Mouse (Mus musculus) bone marrow, adult 2 months (tissue): ENCODE data around the gene Slc44a2. TPM values are rescaled to one million over a fixed set of nuclear protein-coding genes. Genes with fewer than 3 reads are reported as not detected.

Experiments used
- H3K27ac ChIP-seq: fragments of 200-500 bp; 2 replicates; pipeline ENCODE4 v1.5.1; 2012; ENCODE audit warnings: low read depth, mild to moderate bottlenecking, control low read depth, inconsistent platforms, low read length; ENCODE audit not compliant: control insufficient read depth, poor library complexity, insufficient read depth
- H3K4me1 ChIP-seq: fragments of 200-500 bp; 2 replicates; pipeline ENCODE4 v1.6.1; 2011; ENCODE audit warnings: low read length; ENCODE audit not compliant: control insufficient read depth, insufficient read depth
- H3K4me3 ChIP-seq: fragments of 200-500 bp; replicated peaks from 2 replicates; pipeline ENCODE3; 2011; ENCODE audit warnings: mild to moderate bottlenecking, low read depth, low read length, control low read depth; ENCODE audit not compliant: control insufficient read depth
- CTCF ChIP-seq: fragments of 200-500 bp; IDR thresholded peaks from 2 replicates; pipeline ENCODE4 v1.5.1; 2011; ENCODE audit warnings: low read length, control low read depth; ENCODE audit not compliant: control insufficient read depth, insufficient read depth
- POLR2A ChIP-seq: fragments of 200-500 bp; IDR thresholded peaks from 2 replicates; pipeline ENCODE4 v1.6.1; 2011; ENCODE audit warnings: low read depth, mild to moderate bottlenecking, control low read depth, low read length, borderline replicate concordance; ENCODE audit not compliant: control insufficient read depth
- WGBS: fragments of 180-500 bp; shearing (Covaris S2); methylation state at CpG from one replicate; pipeline ENCODE4 v1.1.7; 2018; 5-methylcytosine and 5-hydroxymethylcytosine counted together
- polyA plus RNA-seq: library from polyadenylated mRNA; stranded (reverse); fragments of >200 nt; gene quantifications from 2 replicates; pipeline ENCODE4 v1.2.4, GENCODE M21; 2011; ENCODE audit warnings: low replicate concordance; ENCODE audit not compliant: missing spikeins, insufficient read depth, insufficient read length

Slc44a2 gene
- polyA plus RNA-seq, 1 experiment = 106 TPM

GRCm38 (mm10) chr9:21321513-21321835 is 976 bp downstream of the Slc44a2 start:
- 0% methylated on average over 6 of the region's 6 CpGs for WGBS

GRCm38 (mm10) chr9:21322211-21322916 is 1.9 kb downstream of the Slc44a2 start:
- TF ChIP-seq POLR2A = no peak
- WGBS = 33% methylated on average over 19 of the region's 19 CpGs
- Histone ChIP-seq H3K4me3 (peak overlapping the region; percentile 97), H3K4me1 (peaks cover 13% of the 10 kb centered on the region), H3K27ac (peak overlapping the region; percentile 85)

More at GRCm38 (mm10) chr9:21321513-21321835, 976 bp downstream of the Slc44a2 start:
- Histone ChIP-seq H3K27ac (peak overlapping the region; percentile 85), H3K4me3 (peak overlapping the region; percentile 97), H3K4me1 (peaks cover 14% of the 10 kb centered on the region; the same call in 1 of the 2 replicates)
- no peak for TF ChIP-seq CTCF
- no peak for TF ChIP-seq POLR2A

DNA sequence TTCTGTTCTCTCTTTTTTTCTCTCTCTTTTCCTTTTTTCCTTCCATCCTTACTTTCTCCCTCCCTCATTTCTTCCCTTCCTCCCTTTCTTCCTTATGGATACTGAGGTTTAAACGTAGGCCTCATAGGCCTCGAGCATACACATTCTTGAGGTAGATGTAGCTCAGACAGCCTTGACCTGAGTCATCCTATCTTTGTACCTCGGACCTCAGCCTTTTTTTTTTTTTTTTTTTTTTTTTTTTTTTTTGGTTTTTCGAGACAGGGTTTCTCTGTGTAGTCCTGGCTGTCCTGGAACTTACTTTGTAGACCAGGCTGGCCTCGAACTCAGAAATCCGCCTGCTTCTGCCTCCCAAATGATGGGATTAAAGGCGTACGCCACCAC is 2.4 kb downstream of the Slc44a2 start:
- 65% methylated on average over 8 of the region's 8 CpGs for WGBS
- peak overlapping the region; percentile 38; the same call in 1 of the 2 replicates for H3K27ac ChIP-seq
- peak overlapping the region; percentile 97 for H3K4me3 ChIP-seq
- peaks cover 16% of the 10 kb centered on the region for H3K4me1 ChIP-seq

- Histone ChIP-seq H3K4me1 (peaks cover 18% of the 10 kb centered on the region), H3K27ac (no peak overlapping the region), H3K4me3 (no peak overlapping the region)
- 69% methylated on average over 11 of the region's 11 CpGs for WGBS
- TF ChIP-seq POLR2A = no peak
- TF ChIP-seq CTCF = no peak
Measured at GRCm38 (mm10) chr9:21324269-21324668, 3.8 kb downstream of the Slc44a2 start.

DNA sequence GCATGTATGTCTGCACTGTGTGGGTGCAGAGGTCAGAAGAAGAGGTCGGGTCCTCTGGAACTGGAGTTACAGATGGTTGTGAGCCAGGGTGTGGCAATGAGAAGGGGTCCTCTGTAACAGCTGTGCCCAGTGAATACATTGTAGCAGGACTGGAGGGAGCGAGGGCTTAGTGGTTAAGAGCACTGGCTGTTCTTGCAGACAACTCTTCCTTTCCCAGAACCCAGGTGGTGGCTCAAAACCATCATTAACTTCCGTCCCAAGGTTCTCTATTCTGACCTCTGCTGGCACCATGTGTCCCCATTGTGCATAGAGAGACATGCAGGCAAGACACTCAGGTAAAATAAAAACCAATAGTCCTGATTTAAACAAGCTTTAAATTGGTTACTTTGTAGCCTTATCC is 7.1 kb downstream of the Slc44a2 start:
- peak overlapping the region; percentile 75 for H3K27ac ChIP-seq
- WGBS = 4% methylated on average over 3 of the region's 3 CpGs

DNA sequence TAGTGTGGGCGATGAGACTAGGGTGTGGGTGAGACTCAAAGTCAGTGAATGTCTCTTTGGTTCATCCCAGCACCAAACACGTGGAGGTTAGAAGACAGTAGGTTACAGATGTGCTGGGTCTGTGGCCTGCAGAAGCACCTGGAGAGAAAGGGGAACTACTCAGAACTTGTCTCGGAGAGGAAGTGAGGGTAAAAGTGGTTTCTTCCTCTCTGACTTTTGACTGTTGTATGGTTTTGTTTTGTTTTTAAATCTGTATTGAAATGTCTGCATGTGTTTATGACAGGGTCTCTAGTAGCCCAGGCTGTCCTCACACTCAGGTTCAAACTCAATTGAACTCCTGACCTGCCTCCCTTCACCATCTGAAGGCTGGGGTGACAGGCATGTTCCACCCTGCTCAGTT is 7.5 kb downstream of the Slc44a2 start:
- 8% methylated on average over 3 of the region's 3 CpGs for WGBS
- TF ChIP-seq POLR2A = no peak
- no peak for TF ChIP-seq CTCF
- peaks cover 20% of the 10 kb centered on the region for H3K4me1 ChIP-seq
- peak overlapping the region; percentile 83 for H3K27ac ChIP-seq
- H3K4me3 ChIP-seq = peak overlapping the region; percentile 17

More for the DNA sequence above, 7.1 kb downstream of the Slc44a2 start:
- Histone ChIP-seq H3K4me1 (peaks cover 19% of the 10 kb centered on the region), H3K4me3 (no peak overlapping the region)
- TF ChIP-seq POLR2A = no peak
- TF ChIP-seq CTCF = no peak

DNA sequence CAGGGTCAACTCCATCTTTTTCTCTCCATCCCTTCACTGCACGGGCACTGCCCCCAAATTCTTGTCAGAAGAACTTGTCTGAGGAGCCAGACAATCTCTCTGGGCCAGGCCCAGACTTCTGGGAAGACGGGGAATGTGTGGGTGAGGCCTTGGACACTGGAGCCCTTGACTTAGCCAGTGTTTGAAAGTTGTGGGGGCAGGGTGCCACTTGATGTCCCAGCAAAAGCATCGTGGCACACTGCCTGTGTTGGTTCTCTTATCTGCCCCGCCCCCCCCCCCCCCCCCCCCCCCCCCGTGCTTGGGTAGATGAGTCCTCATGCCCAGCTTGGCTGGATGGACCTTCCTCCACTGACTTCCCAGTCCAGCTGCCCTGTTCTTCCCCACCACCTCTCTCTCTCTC is 8.5 kb downstream of the Slc44a2 start:
- Histone ChIP-seq H3K27ac (peak overlapping the region; percentile 75), H3K4me3 (no peak overlapping the region), H3K4me1 (peaks cover 19% of the 10 kb centered on the region)
- 41% methylated on average over 4 of the region's 5 CpGs for WGBS
- no peak for TF ChIP-seq CTCF
- no peak for TF ChIP-seq POLR2A

DNA sequence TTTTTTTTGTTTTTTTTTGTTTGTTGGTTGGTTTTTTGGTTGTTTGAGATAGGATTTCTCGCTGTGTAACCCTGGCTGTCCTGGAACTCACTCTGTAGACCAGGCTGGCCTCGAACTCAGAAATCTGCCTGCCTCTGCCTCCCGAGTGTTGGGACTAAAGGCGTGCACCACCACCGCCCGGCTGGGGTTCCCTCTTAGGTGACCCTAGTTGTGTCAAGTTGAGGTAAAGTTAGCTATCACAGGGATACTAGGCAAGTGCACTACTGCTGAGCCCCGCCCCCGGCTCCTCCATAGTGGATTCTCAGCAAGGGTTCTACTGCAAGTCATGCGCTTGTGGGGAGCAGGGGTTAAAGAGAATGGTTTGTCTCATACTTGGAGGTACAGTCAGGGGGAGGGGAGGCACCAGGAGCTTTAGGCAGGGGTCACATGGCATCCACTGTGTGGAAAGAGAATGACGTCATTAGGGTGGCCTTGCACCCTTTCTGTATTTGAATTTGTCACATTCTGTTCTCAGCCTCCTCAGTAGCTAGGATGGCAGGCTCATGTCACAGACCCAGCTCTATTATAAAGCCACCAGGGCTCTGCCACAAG is 9.3 kb downstream of the Slc44a2 start:
- no peak for TF ChIP-seq POLR2A
- TF ChIP-seq CTCF = no peak
- Histone ChIP-seq H3K4me1 (peaks cover 17% of the 10 kb centered on the region), H3K27ac (peak overlapping the region; percentile 8), H3K4me3 (no peak overlapping the region)
- 82% methylated on average over 10 of the region's 10 CpGs for WGBS

DNA sequence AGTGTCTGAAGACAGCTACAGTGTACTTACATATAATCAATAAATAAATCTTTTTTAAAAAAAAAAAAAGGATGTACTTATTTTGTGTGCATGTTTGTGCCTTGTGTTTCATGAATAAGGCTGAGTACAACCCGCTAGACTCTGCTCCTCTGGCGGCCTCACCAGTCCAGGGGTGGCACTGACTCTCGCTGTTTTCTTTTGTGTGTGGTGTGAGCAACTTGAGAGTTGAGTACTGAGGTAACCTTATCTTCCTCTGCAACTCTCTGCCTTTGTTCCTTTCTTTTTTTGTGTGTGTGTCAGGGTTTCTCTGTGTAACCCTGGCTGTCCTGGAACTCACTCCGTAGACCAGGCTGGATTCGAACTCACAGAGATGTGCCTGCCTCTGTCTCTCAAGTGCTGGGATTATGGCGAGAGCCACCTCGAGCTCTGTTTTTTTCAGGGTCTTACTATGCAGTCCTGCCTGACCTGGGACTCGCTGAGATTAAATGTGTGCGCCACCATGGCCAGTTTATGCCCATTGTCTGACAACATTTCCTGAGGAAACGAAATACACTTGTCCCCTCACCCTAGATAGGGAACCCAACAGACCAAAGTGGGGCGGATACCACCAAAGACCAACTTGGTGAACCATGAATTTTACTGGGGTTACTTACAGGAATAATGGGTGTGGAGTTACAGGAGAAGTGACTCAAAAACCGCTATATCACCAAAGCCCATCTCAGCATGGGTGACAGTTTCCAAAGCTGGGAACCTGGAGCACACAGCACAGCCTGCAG is 11.1 kb downstream of the Slc44a2 start:
- TF ChIP-seq CTCF = no peak
- no peak for TF ChIP-seq POLR2A
- H3K4me3 ChIP-seq = no peak overlapping the region
- peak overlapping the region; percentile 65 for H3K27ac ChIP-seq
- H3K4me1 ChIP-seq = peaks cover 14% of the 10 kb centered on the region
- WGBS = 32% methylated on average over 12 of the region's 12 CpGs
